Mouse (Mus musculus): ENCODE measurements at regions not wholly inside any gene's neighbourhood (a gene's known extent, or its start where the extent isn't known, plus 50 kb on each side); places are given as distances from the start of the nearest gene placed in this dataset.

DNA sequence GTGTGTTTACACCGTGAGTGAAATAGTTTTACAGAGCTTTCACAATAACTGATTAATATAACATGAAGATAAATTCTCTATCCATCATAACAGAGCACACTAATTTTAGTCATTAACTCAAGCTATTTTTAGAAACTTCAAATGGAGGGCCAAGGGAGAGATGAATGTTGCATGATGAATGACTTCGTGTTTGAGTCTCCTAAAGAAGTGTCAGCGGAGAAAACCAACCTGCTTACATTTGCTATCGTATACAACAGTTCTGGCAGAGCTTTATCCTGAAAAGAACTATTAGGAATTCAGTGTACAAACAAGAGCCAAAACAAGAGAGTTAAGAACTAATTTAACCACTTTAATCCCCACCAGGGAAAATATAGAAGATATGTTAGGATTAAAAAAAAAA lies 526.9 kb downstream of the Zpld1 start:
- DNase-seq (ENCODE audit: low spot score in 2 of 2): no peak

GRCm38 (mm10) chr16:54744188-54744587 lies 553.6 kb downstream of the Zpld1 start:
- DNase-seq (ENCODE audit: low spot score in 2 of 2): no peak

DNA sequence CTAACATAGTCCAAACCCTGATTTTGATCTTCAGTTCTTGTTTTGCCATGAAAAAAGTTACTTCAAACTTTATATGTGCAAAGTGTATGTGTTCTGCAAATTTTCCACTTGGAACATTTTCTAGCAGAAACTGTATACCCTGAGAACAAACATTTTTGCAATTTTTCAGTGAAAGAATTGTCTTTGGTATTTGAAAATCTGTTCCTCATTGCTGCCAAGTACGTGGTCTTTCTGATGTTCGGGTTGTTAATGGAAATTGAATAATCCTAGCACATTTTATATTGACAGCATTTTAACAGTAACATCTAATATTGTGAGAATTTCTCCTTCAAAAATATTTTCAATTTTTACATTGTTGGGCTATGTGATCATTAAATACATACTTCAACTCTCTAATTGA lies 564.3 kb downstream of the Zpld1 start:
- no peak for DNase-seq (ENCODE audit: low spot score in 2 of 2)

DNA sequence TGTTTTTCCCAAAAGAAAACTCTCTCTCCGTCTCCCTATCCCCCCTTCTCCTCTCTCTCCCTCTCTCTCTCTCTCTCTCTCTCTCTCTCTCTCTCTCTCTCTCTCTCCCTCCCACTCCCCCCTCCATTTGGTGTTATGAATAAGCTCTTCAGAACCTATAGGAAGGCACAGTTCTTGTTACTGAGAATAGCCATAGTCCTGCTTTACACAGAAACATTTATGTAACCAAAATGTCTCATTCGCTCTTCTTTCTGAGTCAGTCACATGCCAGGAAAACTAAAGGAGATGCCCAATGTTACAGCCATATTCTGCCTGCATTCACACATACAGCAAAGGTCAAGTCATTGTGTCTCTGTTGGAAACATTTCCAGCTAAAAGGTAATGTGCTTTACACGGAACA lies 589.9 kb downstream of the Zpld1 start:
- no peak for DNase-seq (ENCODE audit: low spot score in 2 of 2)

DNA sequence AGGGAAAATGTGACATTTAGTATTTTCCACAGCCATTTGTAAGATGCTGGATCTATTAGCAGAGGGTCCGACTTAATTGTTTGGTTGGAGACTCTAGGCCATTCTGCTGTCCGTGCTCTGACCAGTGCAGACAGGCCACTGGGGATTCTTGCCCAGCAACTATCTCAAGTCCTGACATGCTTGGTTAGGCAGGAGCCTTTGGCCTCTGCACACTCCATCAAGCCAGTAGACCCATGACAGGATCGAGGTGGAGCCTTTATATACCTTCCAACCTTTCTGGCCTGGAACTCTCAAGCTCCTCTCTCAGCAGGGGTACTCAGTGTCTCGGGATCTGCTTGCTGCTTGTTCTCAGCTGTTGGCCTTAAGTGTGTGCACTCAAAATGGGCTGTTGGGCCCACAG lies 615.0 kb downstream of the Zpld1 start:
- DNase-seq (ENCODE audit: low spot score in 2 of 2): no peak

DNA sequence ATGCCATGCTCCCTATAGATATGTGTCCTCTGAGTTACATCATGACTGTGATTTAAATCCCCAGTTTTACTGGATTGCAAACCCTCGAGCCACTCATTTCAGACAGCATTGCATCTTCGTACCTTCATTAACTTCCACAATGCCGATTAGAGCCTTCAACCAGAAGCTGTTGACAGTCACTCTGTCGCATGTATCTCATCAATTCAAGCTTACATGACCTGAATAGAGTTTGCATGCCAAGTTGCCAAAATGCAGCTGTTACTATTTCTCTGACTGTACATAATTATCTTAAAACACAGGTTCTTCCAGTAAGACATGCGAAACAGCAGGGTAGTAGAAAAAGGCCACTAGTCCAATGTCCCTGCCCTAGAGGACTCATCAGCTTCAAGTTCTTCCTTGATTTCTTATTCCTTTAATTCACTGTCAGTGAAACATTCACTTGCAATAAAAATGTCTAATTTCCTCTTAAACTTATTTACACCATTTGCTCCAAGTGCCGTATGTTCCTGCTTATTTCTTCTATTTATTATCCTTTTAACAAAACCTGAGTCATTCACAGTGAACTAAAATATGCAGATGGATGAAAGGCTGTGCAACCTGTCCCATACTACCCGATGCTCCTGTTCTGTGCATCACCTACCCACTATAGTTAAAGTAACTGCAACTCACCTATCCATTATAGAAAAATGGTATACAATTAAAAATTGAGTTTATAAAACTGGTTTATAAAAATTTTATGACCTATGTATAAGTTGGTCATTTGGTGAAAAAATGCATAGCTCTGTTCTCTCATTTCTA lies 648.9 kb downstream of the Zpld1 start:
- DNase-seq (ENCODE audit: low spot score in 2 of 2): no peak

DNA sequence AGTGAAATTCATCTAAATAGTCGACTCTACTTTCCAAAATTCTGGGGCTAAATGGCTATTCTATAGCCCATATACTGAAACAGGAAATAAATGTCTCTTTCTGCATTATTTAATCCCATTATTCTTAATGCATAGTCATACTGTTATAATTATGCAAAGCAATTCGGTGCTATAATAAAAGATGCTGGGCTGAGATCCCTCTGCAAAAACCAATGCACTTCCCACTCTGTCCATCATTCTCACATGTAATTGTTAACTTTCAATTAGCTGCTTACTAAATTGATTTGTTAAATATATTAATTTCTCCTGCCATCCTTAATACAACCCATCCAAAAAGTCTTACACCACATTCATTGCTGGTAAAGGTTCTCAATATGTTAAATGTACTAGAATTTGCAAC lies 650.0 kb downstream of the Zpld1 start:
- DNase-seq (ENCODE audit: low spot score in 2 of 2): no peak

DNA sequence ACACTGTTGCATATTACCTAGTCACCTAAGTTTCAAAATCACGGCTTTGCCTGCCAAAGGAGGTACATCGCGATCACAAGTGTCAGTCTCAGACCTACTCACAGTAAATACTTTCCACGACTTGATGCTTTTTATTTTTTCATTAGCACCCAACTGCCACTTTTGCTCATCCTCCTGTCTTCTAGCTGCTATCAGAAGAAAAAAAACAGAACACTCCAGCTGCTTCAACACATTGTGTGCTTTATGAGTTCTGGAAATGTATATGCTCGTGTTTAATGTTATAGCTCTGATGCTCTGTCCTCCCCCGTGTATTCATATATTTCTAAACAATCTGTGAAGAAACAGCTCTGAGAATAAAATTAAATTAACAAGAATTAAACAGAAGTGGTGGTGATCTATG lies 651.5 kb downstream of the Zpld1 start:
- peak in 1 of 2 experiments; percentile 4 for DNase-seq (ENCODE audit: low spot score in 2 of 2)

DNA sequence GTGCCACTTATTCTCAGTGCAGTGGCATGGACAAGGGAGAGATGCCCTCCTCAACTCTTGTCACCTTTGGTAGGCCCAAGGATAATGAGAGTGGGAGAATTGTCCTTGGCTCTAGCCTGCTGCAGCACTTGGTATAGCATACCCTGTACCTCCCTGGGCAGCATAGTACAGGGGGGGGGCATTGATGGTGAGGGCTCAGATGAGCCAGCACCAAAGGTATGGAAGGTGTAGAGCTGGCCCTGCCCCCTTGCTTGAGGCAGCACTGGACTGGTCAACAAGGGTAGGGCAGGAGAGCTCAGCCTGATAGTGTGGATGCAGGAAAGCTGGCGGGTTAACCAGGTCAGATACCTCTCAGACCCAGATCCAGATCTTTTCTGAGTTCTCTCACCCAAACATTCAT lies 668.6 kb downstream of the Zpld1 start:
- DNase-seq (ENCODE audit: low spot score in 2 of 2): no peak

DNA sequence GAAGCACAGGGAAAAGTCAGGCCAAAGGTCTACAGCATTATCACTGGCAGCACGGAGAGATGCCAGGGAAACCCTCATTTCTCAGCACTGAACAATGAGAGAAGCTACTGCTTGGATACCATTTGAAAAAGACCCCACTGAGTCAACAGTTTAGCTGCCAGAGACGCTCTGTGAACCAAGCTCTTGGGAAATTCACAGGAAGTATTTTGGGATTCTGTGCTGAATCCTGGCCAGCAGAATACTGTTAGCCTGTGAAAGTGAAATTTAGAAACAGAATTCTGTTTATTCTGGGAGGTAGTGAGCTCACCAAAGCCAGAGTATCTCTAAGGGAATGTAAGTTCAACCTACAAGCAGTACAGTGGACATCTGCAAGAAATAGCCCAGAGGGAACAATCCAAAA lies 705.1 kb downstream of the Zpld1 start:
- peak in 1 of 2 experiments; percentile 57 for DNase-seq (ENCODE audit: low spot score in 2 of 2)

Data from right cerebral cortex, postnatal 36 days (tissue).